Mouse (Mus musculus) B cell, adult 2 months (primary cell): ENCODE data around the gene Cbarp.

ENCODE experiments used
- DNase-seq, 2 experiments: peaks; one replicate each; pipeline ENCODE4 v3.0.0; 2022

The Cbarp gene

GRCm38 (mm10) chr10:80142530-80142925 lies 1.9 kb upstream of the Cbarp start:
- DNase-seq = no peak

- peak; percentile 89 to 91 for DNase-seq
These were observed 1.3 kb upstream of the Cbarp start for GRCm38 (mm10) chr10:80141786-80142529.

- DNase-seq = peak; percentile 98
These were observed 608 bp upstream of the Cbarp start for GRCm38 (mm10) chr10:80141243-80141642.

- DNase-seq = no peak
These were observed 515 bp downstream of the Cbarp start for GRCm38 (mm10) chr10:80139975-80140665.

GRCm38 (mm10) chr10:80139439-80139775 lies 1.2 kb downstream of the Cbarp start:
- DNase-seq = peak; percentile 24 to 44

GRCm38 (mm10) chr10:80138553-80139438 lies 1.8 kb downstream of the Cbarp start, which contains the start of gene Atp5d:
Atp5d (plus strand) TSS chr10:80138632.
- peak in 1 of 2 experiments; percentile 52 for DNase-seq

GRCm38 (mm10) chr10:80137626-80138552 lies 2.7 kb downstream of the Cbarp start:
- peak; percentile 32 to 39 for DNase-seq

GRCm38 (mm10) chr10:80136952-80137625 lies 3.5 kb downstream of the Cbarp start:
- DNase-seq = peak; percentile 61 to 64

GRCm38 (mm10) chr10:80136179-80136951 lies 4.3 kb downstream of the Cbarp start:
- DNase-seq = no peak

GRCm38 (mm10) chr10:80135641-80136040 lies 5.0 kb downstream of the Cbarp start:
- no peak for DNase-seq

GRCm38 (mm10) chr10:80135161-80135560 lies 5.5 kb downstream of the Cbarp start:
- no peak for DNase-seq

GRCm38 (mm10) chr10:80134421-80134820 lies 6.2 kb downstream of the Cbarp start:
- no peak for DNase-seq

- peak; percentile 27 to 39 for DNase-seq
These were observed 7.3 kb downstream of the Cbarp start for GRCm38 (mm10) chr10:80133226-80133849.

GRCm38 (mm10) chr10:80131952-80132350 lies 8.7 kb downstream of the Cbarp start:
- DNase-seq = no peak

GRCm38 (mm10) chr10:80131316-80131951 lies 9.2 kb downstream of the Cbarp start:
- no peak for DNase-seq

GRCm38 (mm10) chr10:80130403-80131031 lies 10.1 kb downstream of the Cbarp start:
- no peak for DNase-seq

- no peak for DNase-seq
These were observed 10.8 kb downstream of the Cbarp start for GRCm38 (mm10) chr10:80129846-80130245.

GRCm38 (mm10) chr10:80127920-80128319 lies 12.7 kb downstream of the Cbarp start:
- no peak for DNase-seq

GRCm38 (mm10) chr10:80123932-80124562 lies 16.6 kb downstream of the Cbarp start:
- no peak for DNase-seq
